Mouse (Mus musculus) brain, embryonic 14.5 days (tissue): ENCODE data around the gene Tmem109.

Experiments used
- CTCF ChIP-seq: fragments of 200-500 bp; IDR thresholded peaks from 2 replicates; pipeline ENCODE4 v1.5.1; 2012; ENCODE audit warnings: inconsistent platforms, mild to moderate bottlenecking, moderate library complexity, borderline replicate concordance; ENCODE audit not compliant: insufficient read depth, insufficient read length; ENCODE audit errors: extremely low read depth
- POLR2A ChIP-seq: fragments of 200-500 bp; IDR thresholded peaks from 2 replicates; pipeline ENCODE4 v1.6.1; 2012; ENCODE audit warnings: mild to moderate bottlenecking, inconsistent platforms, borderline replicate concordance; ENCODE audit not compliant: poor library complexity, insufficient read depth, insufficient read length, severe bottlenecking; ENCODE audit errors: extremely low read depth

GRCm38 (mm10) chr19:10869241-10869885 lies 12.4 kb downstream of the Tmem109 start:
- TF ChIP-seq CTCF: no peak
- TF ChIP-seq POLR2A: peak; percentile 98
